Mouse (Mus musculus): ENCODE results near the gene Gpr146. TPM values are rescaled to one million over a fixed set of nuclear protein-coding genes. Genes with fewer than 3 reads are reported as not detected.

Gpr146 gene
- polyA plus RNA-seq, 1 experiment = 16.4 TPM

DNA sequence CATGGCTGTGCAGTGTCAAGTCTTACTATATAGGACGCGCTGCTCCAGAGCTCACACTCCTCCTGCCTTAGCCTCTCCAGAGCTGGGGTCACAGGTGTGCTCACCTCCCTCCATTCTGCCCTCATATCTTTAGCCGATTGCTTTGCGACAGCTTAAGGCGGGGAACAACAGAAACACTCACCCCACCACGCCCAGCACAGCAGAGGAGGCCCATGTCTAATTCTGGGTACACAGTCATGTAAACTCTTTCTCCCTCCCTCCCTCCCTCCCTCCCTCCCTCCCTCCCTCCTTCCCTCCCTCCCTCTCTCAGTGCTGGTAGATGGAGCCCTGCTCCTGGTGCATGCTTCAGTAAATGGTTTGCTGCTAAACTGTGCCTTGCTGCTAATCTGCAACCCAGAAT is 27.8 kb upstream of the Gpr146 start:
- DNase-seq = no peak
- Histone ChIP-seq H3K27ac (ENCODE audit: insufficient read depth, low read length) (no peak overlapping the region), H3K27me3 (ENCODE audit: control insufficient read depth, insufficient read depth, low read length) (no peaks in the 10 kb centered on the region), H3K4me3 (replicated peaks; ENCODE audit: insufficient read depth, low read depth, low read length) (no peak overlapping the region), H3K4me1 (ENCODE audit: control insufficient read depth, insufficient read depth, low read length) (no peaks in the 10 kb centered on the region)
- TF ChIP-seq POLR2A (IDR thresholded peaks at IDR 0.05; ENCODE audit: borderline replicate concordance, insufficient read depth, low read length) (no peak), CTCF (IDR thresholded peaks at IDR 0.05; ENCODE audit: borderline replicate concordance, insufficient read depth, low read depth, low read length) (no peak)
- WGBS = 85% methylated on average over 6 of the region's 6 CpGs

DNA sequence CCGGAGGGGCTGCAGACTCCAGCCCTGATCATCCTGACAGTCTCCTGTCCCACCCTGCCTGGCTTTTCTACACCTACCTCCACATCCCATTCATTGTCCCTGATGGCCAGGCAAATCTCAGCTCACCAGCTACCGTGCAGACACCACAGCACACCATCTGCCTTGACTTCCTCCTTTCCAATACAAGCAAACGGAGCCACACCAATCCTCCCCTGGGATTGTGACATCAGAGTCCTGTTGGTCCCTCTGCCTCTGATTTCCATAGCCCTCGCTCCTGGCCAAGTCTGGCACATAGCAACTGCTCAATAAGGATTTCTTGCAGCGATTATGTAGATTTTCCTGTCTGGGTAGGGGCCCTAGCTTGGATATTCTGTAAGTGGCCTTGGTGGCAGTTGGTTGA is 26.4 kb upstream of the Gpr146 start, which contains the start of gene Cox19:
TSS of gene Cox19 (minus strand) at position 285 of the 400 bp plus-strand sequence.
- no peak within 1 kb of the TSS for H3K4me3 ChIP-seq (replicated peaks; ENCODE audit: insufficient read depth, low read depth, low read length)
- H3K27ac ChIP-seq (ENCODE audit: insufficient read depth, low read length) = no peak within 1 kb of the TSS
- no peaks in the 10 kb centered on the region for H3K27me3 ChIP-seq (ENCODE audit: control insufficient read depth, insufficient read depth, low read length)
- peaks cover 6% of the 10 kb centered on the region; the same call in 1 of the 2 replicates for H3K4me1 ChIP-seq (ENCODE audit: control insufficient read depth, insufficient read depth, low read length)
- 30% methylated on average over 5 of the region's 5 CpGs for WGBS
- DNase-seq = no peak
- TF ChIP-seq CTCF (IDR thresholded peaks at IDR 0.05; ENCODE audit: borderline replicate concordance, insufficient read depth, low read depth, low read length) = no peak
- TF ChIP-seq POLR2A (IDR thresholded peaks at IDR 0.05; ENCODE audit: borderline replicate concordance, insufficient read depth, low read length) = no peak

GRCm38 (mm10) chr5:139351628-139352027 is 25.9 kb upstream of the Gpr146 start:
- 47% methylated on average over 8 of the region's 8 CpGs for WGBS
- H3K27ac ChIP-seq (ENCODE audit: insufficient read depth, low read length) = no peak overlapping the region
- DNase-seq = no peak
- no peak overlapping the region for H3K4me3 ChIP-seq (replicated peaks; ENCODE audit: insufficient read depth, low read depth, low read length)
- peaks cover 6% of the 10 kb centered on the region for H3K4me1 ChIP-seq (ENCODE audit: control insufficient read depth, insufficient read depth, low read length)
- TF ChIP-seq CTCF (IDR thresholded peaks at IDR 0.05; ENCODE audit: borderline replicate concordance, insufficient read depth, low read depth, low read length) (no peak), POLR2A (IDR thresholded peaks at IDR 0.05; ENCODE audit: borderline replicate concordance, insufficient read depth, low read length) (no peak)
- H3K27me3 ChIP-seq (ENCODE audit: control insufficient read depth, insufficient read depth, low read length) = no peaks in the 10 kb centered on the region

GRCm38 (mm10) chr5:139352317-139352716 is 25.2 kb upstream of the Gpr146 start, which contains the start of gene Cyp2w1:
Gene Cyp2w1, plus strand, starts transcription at chr5:139352617.
- H3K4me1 ChIP-seq (ENCODE audit: control insufficient read depth, insufficient read depth, low read length) = peaks cover 6% of the 10 kb centered on the region
- no peak within 1 kb of the TSS for H3K27ac ChIP-seq (ENCODE audit: insufficient read depth, low read length)
- no peak for DNase-seq
- H3K27me3 ChIP-seq (ENCODE audit: control insufficient read depth, insufficient read depth, low read length) = no peaks in the 10 kb centered on the region
- no peak within 1 kb of the TSS for H3K4me3 ChIP-seq (replicated peaks; ENCODE audit: insufficient read depth, low read depth, low read length)
- TF ChIP-seq CTCF (IDR thresholded peaks at IDR 0.05; ENCODE audit: borderline replicate concordance, insufficient read depth, low read depth, low read length) = no peak
- WGBS = 61% methylated on average over 6 of the region's 6 CpGs

DNA sequence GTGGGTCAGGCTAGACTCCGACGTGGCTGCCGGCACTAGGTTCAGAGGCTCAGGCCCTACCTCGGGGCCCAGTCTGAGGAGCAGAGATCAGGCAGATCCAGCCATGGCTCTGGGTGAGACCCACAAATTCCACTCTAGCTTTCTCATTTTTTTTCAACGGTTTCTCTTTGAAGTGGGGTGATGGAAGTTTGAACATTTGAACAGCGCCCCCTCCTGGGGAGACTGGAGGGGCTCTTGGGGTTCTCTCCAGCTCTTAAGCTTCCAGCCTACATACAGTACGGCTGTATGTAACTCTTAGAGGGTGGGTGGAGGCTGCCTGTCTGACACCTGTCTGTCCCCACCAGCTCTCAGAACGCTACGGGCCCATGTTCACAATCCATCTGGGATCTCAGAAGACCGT is 24.0 kb upstream of the Gpr146 start:
- DNase-seq = no peak
- WGBS = 62% methylated on average over 10 of the region's 10 CpGs
- Histone ChIP-seq H3K4me1 (ENCODE audit: control insufficient read depth, insufficient read depth, low read length) (peaks cover 11% of the 10 kb centered on the region), H3K4me3 (replicated peaks; ENCODE audit: insufficient read depth, low read depth, low read length) (no peak overlapping the region), H3K27me3 (ENCODE audit: control insufficient read depth, insufficient read depth, low read length) (no peaks in the 10 kb centered on the region), H3K27ac (ENCODE audit: insufficient read depth, low read length) (no peak overlapping the region)
- TF ChIP-seq CTCF (IDR thresholded peaks at IDR 0.05; ENCODE audit: borderline replicate concordance, insufficient read depth, low read depth, low read length) (no peak), POLR2A (IDR thresholded peaks at IDR 0.05; ENCODE audit: borderline replicate concordance, insufficient read depth, low read length) (no peak)

DNA sequence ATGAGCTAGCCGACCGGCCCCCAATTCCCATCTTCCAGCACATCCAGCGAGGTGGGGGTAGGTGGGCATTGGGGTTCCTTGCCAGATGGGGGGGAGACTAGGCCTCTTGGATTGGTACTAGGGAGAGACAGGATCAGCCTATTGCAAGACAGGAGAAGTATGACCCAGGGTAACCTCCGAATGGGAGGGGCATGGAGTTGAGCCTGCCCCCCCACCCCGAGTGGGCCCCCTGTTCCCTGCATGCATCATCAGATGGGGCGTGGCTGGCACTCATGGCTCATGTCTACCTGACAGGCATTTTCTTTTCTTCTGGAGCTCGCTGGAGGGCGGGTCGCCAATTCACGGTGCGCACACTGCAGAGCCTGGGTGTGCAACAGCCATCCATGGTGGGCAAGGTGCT is 23.6 kb upstream of the Gpr146 start:
- H3K27me3 ChIP-seq (ENCODE audit: control insufficient read depth, insufficient read depth, low read length) = no peaks in the 10 kb centered on the region
- H3K27ac ChIP-seq (ENCODE audit: insufficient read depth, low read length) = no peak overlapping the region
- TF ChIP-seq POLR2A (IDR thresholded peaks at IDR 0.05; ENCODE audit: borderline replicate concordance, insufficient read depth, low read length) = no peak
- peaks cover 14% of the 10 kb centered on the region for H3K4me1 ChIP-seq (ENCODE audit: control insufficient read depth, insufficient read depth, low read length)
- H3K4me3 ChIP-seq (replicated peaks; ENCODE audit: insufficient read depth, low read depth, low read length) = no peak overlapping the region
- 89% methylated on average over 11 of the region's 11 CpGs for WGBS
- DNase-seq = no peak

- 33% methylated on average over 19 of the region's 19 CpGs for WGBS
These were observed 22.2 kb upstream of the Gpr146 start for GRCm38 (mm10) chr5:139355235-139355772.

DNA sequence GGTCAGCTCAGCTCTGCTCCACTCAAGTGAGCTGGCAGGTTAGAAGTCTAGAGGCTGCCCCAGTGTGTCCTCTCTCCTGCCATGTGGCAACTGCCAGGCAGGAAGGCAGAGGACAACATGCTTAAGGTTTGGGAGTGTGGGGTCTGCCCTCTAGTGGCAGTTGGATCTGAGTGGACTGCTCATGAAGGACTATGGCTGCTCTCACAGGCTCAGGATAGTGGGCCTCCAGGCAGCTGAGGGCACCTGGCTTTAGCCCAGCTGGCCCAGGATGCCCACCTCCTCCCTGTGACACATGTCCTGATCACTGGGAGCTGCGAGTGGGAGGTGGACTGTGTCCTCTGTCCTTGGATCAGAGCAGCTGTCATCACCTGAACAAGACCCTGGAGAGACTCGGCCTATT is 18.8 kb upstream of the Gpr146 start:
- WGBS = 24% methylated on average over 2 of the region's 2 CpGs
- Histone ChIP-seq H3K27me3 (ENCODE audit: control insufficient read depth, insufficient read depth, low read length) (no peaks in the 10 kb centered on the region), H3K4me3 (replicated peaks; ENCODE audit: insufficient read depth, low read depth, low read length) (no peak overlapping the region), H3K4me1 (ENCODE audit: control insufficient read depth, insufficient read depth, low read length) (peaks cover 14% of the 10 kb centered on the region), H3K27ac (ENCODE audit: insufficient read depth, low read length) (no peak overlapping the region)
- DNase-seq = peak; percentile 50 to 60
- TF ChIP-seq CTCF (IDR thresholded peaks at IDR 0.05; ENCODE audit: borderline replicate concordance, insufficient read depth, low read depth, low read length) (peak; percentile 79; the same call in 1 of the 2 replicates), POLR2A (IDR thresholded peaks at IDR 0.05; ENCODE audit: borderline replicate concordance, insufficient read depth, low read length) (no peak)

More at GRCm38 (mm10) chr5:139355235-139355772, 22.2 kb upstream of the Gpr146 start:
- Histone ChIP-seq H3K27ac (ENCODE audit: insufficient read depth, low read length) (no peak overlapping the region), H3K4me1 (ENCODE audit: control insufficient read depth, insufficient read depth, low read length) (peaks cover 14% of the 10 kb centered on the region), H3K4me3 (replicated peaks; ENCODE audit: insufficient read depth, low read depth, low read length) (no peak overlapping the region), H3K27me3 (ENCODE audit: control insufficient read depth, insufficient read depth, low read length) (no peaks in the 10 kb centered on the region)
- TF ChIP-seq CTCF (IDR thresholded peaks at IDR 0.05; ENCODE audit: borderline replicate concordance, insufficient read depth, low read depth, low read length) (peak; percentile 99), POLR2A (IDR thresholded peaks at IDR 0.05; ENCODE audit: borderline replicate concordance, insufficient read depth, low read length) (no peak)
- DNase-seq = peak; percentile 84 to 90

All from cerebellum, adult 2 months (tissue).